Mouse (Mus musculus) thymus, postnatal 0 days (tissue): ENCODE results near the gene Spin1. TPM values are rescaled to one million over a fixed set of nuclear protein-coding genes. Genes with fewer than 3 reads are reported as not detected.

Experiments
- DNase-seq: peaks from one replicate; pipeline ENCODE4 v3.0.0-alpha.2; 2015; ENCODE audit warnings: low spot score
- polyA plus RNA-seq: library from polyadenylated mRNA; unstranded; fragments of >200 nt; fragmentation: Nextera tagmentation; extraction: Ambion mirVana; gene quantifications from 2 replicates; pipeline ENCODE4 v1.2.1, GENCODE M21; 2015

Spin1 gene
- polyA plus RNA-seq, 1 experiment from 2014 or later, result 49.3 TPM

- DNase-seq, result no peak
Observed at GRCm38 (mm10) chr13:51136315-51136714, 35.6 kb downstream of the Spin1 start.

- no peak for DNase-seq
Observed at GRCm38 (mm10) chr13:51136996-51137701, 36.5 kb downstream of the Spin1 start.

DNA sequence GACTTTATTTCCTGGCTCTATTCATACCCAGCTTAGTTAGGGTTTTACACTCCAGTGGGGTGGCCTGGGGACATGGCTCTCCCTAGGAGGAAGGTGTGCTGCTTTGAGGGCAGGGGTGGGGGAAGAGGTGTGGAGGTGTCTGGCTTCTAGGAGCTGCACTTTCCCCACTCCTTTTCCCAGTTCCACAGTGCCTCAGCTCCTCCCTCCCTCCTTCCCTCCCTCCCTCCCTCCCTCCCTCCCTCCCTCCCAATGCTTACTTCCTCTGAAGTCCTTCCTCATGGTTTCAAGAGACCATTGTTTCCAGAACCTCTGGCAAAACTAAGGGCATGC, 37.0 kb downstream of the Spin1 start:
- no peak for DNase-seq

- DNase-seq, result no peak
Observed at GRCm38 (mm10) chr13:51147106-51147505, 46.4 kb downstream of the Spin1 start.

GRCm38 (mm10) chr13:51152966-51153669, 52.4 kb downstream of the Spin1 start:
- no peak for DNase-seq

DNA sequence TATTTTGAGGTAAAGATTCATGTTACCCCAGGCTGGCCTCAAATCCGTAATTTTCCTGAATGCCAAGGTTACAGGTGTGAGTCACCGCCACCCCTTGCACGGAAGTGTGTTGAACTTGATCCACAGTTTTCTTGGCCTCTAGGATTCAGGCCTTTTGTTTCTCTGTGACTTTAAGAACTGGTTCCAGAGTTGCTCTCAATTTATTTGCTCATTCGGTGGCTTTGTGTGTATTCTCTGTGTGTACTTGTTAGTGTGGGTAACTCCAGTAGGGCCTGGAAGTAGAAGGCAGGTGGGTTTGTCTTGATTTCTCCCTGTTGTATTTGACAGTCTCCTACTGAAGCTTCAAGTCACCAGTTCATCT, 53.0 kb downstream of the Spin1 start:
- no peak for DNase-seq

GRCm38 (mm10) chr13:51155178-51156013, 54.7 kb downstream of the Spin1 start:
- DNase-seq, result no peak

DNA sequence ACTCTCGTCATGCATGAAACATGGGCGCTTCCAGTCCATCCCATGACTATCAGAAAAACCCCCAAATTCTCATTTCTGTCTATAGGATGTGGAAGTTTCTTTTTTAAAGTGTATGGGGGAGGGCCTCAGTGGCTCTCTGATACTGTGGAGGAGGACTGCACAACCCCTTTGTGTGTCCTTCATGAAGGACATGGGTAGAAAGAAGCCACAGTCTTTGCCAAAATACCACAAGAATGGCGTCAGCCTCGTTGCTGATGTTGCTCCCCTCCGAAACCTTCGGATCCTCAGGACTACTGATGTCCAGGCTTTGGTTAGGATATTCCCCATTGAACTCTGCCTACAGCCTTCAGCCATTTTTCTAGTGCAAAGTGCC, 55.3 kb downstream of the Spin1 start:
- DNase-seq, result no peak

DNA sequence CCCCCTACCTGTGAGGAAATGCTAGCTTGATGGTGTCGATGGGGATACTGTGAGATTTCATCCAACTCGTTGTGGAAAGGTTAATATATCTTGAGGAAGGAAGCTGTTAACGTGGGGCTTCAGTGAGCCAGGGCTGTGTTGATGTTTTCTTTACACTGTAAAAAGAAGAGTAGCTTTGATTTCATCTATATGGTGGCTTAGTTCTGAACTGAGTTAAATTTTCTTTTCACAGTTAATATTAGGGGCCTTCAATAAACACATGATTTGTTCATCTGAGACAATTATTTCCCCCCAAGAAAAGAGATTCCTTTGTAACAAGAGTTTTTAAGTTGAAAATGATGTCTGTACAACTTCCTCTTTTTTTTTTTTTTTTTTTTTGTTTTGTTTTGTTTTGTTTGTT, 56.6 kb downstream of the Spin1 start:
- DNase-seq, result no peak

DNA sequence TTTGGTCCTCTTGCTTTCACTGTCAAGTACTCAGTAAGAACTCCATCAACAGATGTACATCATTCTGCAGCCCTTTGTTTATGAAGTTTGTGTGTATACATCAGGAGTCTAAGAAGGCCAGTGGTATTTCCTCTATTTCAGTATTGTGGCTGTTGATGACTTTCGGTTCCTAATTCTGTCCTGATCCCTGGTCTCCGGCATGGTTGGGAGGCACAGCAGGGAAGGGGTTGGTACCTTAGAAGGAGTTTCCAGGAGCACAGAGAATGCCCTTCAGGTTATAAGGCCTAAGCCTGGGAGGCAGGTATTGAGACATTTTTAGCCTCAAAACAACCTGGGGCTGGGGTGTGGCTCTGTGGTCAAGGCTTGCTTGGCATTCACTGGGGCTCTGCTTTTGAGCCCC, 61.0 kb downstream of the Spin1 start:
- no peak for DNase-seq

GRCm38 (mm10) chr13:51162246-51162645, 61.6 kb downstream of the Spin1 start:
- DNase-seq, result no peak

GRCm38 (mm10) chr13:51166711-51167110, 66.0 kb downstream of the Spin1 start:
- no peak for DNase-seq

DNA sequence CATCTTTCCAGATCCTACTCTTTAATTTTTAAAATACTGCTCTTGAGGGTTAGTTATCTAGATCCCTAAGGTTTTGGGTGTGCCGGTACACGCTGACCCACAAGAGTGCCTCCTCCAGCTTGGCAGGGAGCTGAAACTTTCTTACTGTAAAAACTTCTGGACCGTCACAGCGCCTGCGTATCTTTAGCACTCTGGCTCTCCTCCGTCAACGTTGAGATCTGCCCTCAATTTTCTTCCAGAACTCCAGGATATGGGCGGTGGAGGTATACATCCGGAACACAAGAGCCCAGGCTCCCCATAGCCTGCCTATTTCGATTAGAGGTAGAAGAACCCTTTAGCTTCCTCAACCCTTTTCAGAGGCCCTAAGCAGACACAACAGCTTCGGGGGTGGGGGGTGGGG, 69.5 kb downstream of the Spin1 start:
- no peak for DNase-seq

- DNase-seq, result peak; percentile 67
Observed at GRCm38 (mm10) chr13:51170691-51171680, 70.3 kb downstream of the Spin1 start, which contains the start of gene Nxnl2. Gene Nxnl2 (plus strand): TSS chr13:51171022.

- no peak for DNase-seq
Observed at GRCm38 (mm10) chr13:51172601-51173000, 71.9 kb downstream of the Spin1 start.

DNA sequence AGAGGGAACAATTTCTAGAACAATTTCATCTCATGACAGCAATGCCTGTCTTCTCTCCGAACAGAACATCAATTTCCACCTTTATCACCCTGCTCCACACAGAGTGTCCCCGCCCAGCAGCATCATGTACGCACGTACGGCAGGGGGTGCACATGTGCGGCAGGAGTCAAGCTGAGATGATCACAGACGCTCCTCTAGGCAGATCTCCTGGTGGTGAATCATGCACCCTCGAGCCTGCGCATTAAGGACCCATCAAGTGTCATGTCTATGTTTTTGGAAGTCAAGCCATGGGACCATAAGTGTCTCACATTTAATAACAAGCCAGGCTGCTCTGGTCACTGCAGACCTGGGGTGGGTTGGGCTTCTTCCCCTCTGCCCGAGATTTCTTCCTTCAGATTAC, 78.3 kb downstream of the Spin1 start:
- DNase-seq, result no peak

DNA sequence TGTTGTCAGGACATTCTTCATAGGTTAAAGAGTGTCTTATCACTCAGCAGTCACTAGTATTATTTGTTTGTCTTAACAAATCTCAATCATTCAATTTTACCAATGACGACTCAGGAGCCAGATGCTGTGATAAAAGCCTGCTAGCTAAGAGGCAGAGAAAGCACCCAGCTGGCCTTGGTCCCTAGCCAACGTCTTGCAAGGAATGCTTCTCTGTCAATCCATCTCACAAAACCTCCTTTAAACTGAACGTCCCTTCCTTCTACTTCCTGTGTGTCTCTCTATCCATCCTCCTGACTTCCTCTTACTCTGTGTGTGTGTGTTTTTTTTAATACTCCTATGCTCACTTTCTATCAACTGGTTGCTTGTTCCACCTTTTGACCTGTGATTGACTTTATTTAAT, 78.7 kb downstream of the Spin1 start:
- DNase-seq, result no peak

- DNase-seq, result no peak
Observed at GRCm38 (mm10) chr13:51182236-51182635, 81.6 kb downstream of the Spin1 start.

GRCm38 (mm10) chr13:51184896-51185295, 84.2 kb downstream of the Spin1 start:
- DNase-seq, result no peak

DNA sequence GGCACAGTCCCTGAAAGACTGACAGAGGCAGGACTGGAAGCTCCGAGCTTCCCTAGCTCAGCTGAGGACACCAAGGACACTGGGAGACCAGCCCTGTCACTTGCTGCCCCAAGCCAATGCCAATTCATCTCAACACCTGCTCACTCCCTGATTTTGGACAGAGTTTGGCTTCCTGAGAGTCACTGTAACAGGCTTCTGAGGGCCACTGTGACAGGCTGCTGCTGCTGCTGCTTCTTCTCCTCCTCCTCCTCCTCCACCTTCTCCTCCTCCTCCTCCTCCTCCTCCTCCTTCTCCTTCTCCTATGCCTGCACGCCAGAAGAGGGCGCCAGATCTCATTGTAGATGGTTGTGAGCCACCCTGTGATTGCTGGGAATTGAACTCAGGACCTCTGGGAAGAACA, 89.7 kb downstream of the Spin1 start:
- no peak for DNase-seq
